Mouse (Mus musculus) embryonic facial prominence, embryonic 14.5 days (tissue): Measurements from ENCODE around the gene Draxin. TPM values are rescaled to one million over a fixed set of nuclear protein-coding genes. Genes with fewer than 3 reads are reported as not detected.

Experiments used
- ATAC-seq: fragments of 200-750 bp; cut with Nextera tagmentation; 2 replicates; pipeline ENCODE4 v1.8.0; 2017; ENCODE audit warnings: low read depth, moderate number of reproducible peaks, moderate TSS enrichment
- DNase-seq: peaks from one replicate; pipeline ENCODE4 v3.0.0-alpha.2; 2015; ENCODE audit warnings: low spot score
- H3K27ac ChIP-seq: fragments of 300-500 bp; sonication (generic); replicated peaks from 2 replicates; pipeline ENCODE4 v1.5.1; 2014; ENCODE audit warnings: low read depth, mild to moderate bottlenecking, low read length, moderate library complexity
- H3K27me3 ChIP-seq: fragments of 300-500 bp; sonication (generic); replicated peaks from 2 replicates; pipeline ENCODE4 v1.6.1; 2014; ENCODE audit warnings: low read length; ENCODE audit not compliant: control insufficient read depth, insufficient read depth
- H3K36me3 ChIP-seq: fragments of 300-500 bp; sonication (generic); 2 replicates; pipeline ENCODE4 v1.6.1; 2014; ENCODE audit warnings: low read length, mixed read lengths; ENCODE audit not compliant: control insufficient read depth, insufficient read depth
- H3K4me1 ChIP-seq: fragments of 300-500 bp; sonication (generic); 2 replicates; pipeline ENCODE4 v1.6.1; 2014; ENCODE audit warnings: antibody characterized with exemption, low read length; ENCODE audit not compliant: control insufficient read depth, insufficient read depth
- H3K4me2 ChIP-seq: fragments of 300-500 bp; sonication (generic); 2 replicates; pipeline ENCODE4 v1.6.1; 2014; ENCODE audit warnings: low read depth, mild to moderate bottlenecking, low read length, moderate library complexity, mixed read lengths
- H3K4me3 ChIP-seq: fragments of 300-500 bp; sonication (generic); 2 replicates; pipeline ENCODE4 v1.5.1; 2014; ENCODE audit warnings: low read depth, mild to moderate bottlenecking, low read length
- H3K9ac ChIP-seq: fragments of 300-500 bp; sonication (generic); 2 replicates; pipeline ENCODE4 v1.6.1; 2014; ENCODE audit warnings: low read depth, mild to moderate bottlenecking, low read length, moderate library complexity, mixed read lengths
- H3K9me3 ChIP-seq: fragments of 300-500 bp; sonication (generic); 2 replicates; pipeline ENCODE4 v1.6.1; 2016; ENCODE audit warnings: low read length; ENCODE audit not compliant: control insufficient read depth
- WGBS: fragments of 180-500 bp; shearing (Covaris S2); extraction: QIAGEN DNeasy Blood & Tissue Kit; methylation state at CpG from one replicate; pipeline ENCODE4 v1.1.7; 2014; 5-methylcytosine and 5-hydroxymethylcytosine counted together
- polyA plus RNA-seq: library from polyadenylated mRNA; unstranded; fragments of >200 nt; fragmentation: Nextera tagmentation; extraction: Ambion mirVana; gene quantifications from 2 replicates; pipeline ENCODE4 v1.2.1, GENCODE M21; 2014

Draxin gene
- polyA plus RNA-seq, 1 experiment from 2014 or later: 0.56 TPM

DNA sequence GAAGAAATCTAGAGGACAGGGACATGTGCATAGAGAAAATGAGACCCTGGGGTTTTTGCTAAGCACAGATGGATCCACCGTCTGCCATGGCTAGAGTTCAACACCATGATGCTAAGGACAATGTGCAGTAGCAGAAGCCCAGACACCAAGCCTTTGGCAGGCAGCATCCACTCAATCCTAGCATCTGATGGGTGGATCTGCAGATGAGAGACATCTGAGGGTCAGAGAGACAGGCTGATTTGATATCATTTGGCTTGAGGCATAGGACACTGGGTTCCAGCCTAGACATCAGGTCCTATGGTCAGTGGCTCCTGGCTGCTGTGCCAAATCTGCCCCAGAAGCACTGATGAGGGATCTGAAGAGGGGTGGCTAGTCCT lies 49.9 kb downstream of the Draxin start:
- peaks cover 13% of the 10 kb centered on the region; the same call in 1 of the 2 replicates for H3K4me1 ChIP-seq
- H3K27ac ChIP-seq: no peak overlapping the region
- ATAC-seq: no peak
- H3K36me3 ChIP-seq: peaks cover 5% of the 10 kb centered on the region; the same call in 1 of the 2 replicates
- DNase-seq: no peak
- H3K9me3 ChIP-seq: no peaks in the 10 kb centered on the region
- H3K27me3 ChIP-seq: no peaks in the 10 kb centered on the region
- H3K4me2 ChIP-seq: no peak overlapping the region
- no peak overlapping the region for H3K9ac ChIP-seq
- no peak overlapping the region for H3K4me3 ChIP-seq
- WGBS: 82% methylated on average over 1 of the region's 1 CpGs

- Histone ChIP-seq H3K27me3 (no peaks in the 10 kb centered on the region), H3K4me3 (no peak overlapping the region), H3K4me1 (peaks cover 9% of the 10 kb centered on the region; the same call in 1 of the 2 replicates), H3K9me3 (no peaks in the 10 kb centered on the region), H3K27ac (no peak overlapping the region), H3K9ac (no peak overlapping the region), H3K36me3 (peaks cover 5% of the 10 kb centered on the region; the same call in 1 of the 2 replicates), H3K4me2 (no peak overlapping the region)
- DNase-seq (no peak), ATAC-seq (no peak)
- WGBS: 87% methylated on average over 8 of the region's 8 CpGs
These were observed 50.4 kb downstream of the Draxin start for GRCm38 (mm10) chr4:148079944-148080596.

GRCm38 (mm10) chr4:148079212-148079611 lies 51.3 kb downstream of the Draxin start:
- H3K27me3 ChIP-seq: no peaks in the 10 kb centered on the region
- peaks cover 8% of the 10 kb centered on the region; the same call in 1 of the 2 replicates for H3K4me1 ChIP-seq
- H3K4me3 ChIP-seq: no peak overlapping the region
- no peaks in the 10 kb centered on the region for H3K9me3 ChIP-seq
- H3K9ac ChIP-seq: no peak overlapping the region
- DNase-seq: no peak
- 56% methylated on average over 6 of the region's 6 CpGs for WGBS
- ATAC-seq: no peak
- H3K4me2 ChIP-seq: no peak overlapping the region
- no peak overlapping the region for H3K27ac ChIP-seq
- H3K36me3 ChIP-seq: peaks cover 5% of the 10 kb centered on the region; the same call in 1 of the 2 replicates

GRCm38 (mm10) chr4:148075881-148076280 lies 54.6 kb downstream of the Draxin start:
- WGBS: 89% methylated on average over 6 of the region's 6 CpGs

DNA sequence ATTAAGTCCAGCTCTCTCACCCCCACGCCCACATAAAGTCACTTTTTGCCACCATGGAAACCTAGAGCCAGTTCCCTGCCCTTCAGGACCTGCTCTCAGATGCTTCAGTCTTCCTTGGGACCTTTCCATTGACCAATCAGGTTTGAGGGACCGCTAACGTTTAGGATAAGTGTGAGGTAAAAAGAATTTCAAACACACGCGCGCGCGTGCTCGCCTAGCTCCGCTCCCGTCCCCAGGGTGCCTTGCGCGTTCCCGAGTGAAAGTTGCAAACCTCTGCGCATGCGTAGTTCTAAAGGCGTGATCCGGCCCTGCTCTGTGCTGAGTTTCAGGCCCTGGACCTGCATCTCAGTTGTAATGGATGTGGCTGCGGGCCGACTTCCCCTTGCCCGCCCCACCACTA lies 55.2 kb downstream of the Draxin start:
- Histone ChIP-seq H3K4me1 (no peaks in the 10 kb centered on the region), H3K9ac (peak overlapping the region; percentile 51), H3K27me3 (no peaks in the 10 kb centered on the region), H3K4me3 (peak overlapping the region; percentile 32), H3K9me3 (no peaks in the 10 kb centered on the region), H3K27ac (no peak overlapping the region), H3K36me3 (no peaks in the 10 kb centered on the region; the same call in 1 of the 2 replicates), H3K4me2 (peak overlapping the region; percentile 59)
- DNase-seq (peak; percentile 79), ATAC-seq (no peak)
- 53% methylated on average over 20 of the region's 21 CpGs for WGBS

More at GRCm38 (mm10) chr4:148075881-148076280, 54.6 kb downstream of the Draxin start:
- Histone ChIP-seq H3K9me3 (no peaks in the 10 kb centered on the region), H3K27me3 (no peaks in the 10 kb centered on the region), H3K4me3 (no peak overlapping the region), H3K4me1 (no peaks in the 10 kb centered on the region), H3K27ac (no peak overlapping the region), H3K9ac (no peak overlapping the region), H3K36me3 (no peaks in the 10 kb centered on the region; the same call in 1 of the 2 replicates), H3K4me2 (no peak overlapping the region)
- DNase-seq (no peak), ATAC-seq (no peak)

DNA sequence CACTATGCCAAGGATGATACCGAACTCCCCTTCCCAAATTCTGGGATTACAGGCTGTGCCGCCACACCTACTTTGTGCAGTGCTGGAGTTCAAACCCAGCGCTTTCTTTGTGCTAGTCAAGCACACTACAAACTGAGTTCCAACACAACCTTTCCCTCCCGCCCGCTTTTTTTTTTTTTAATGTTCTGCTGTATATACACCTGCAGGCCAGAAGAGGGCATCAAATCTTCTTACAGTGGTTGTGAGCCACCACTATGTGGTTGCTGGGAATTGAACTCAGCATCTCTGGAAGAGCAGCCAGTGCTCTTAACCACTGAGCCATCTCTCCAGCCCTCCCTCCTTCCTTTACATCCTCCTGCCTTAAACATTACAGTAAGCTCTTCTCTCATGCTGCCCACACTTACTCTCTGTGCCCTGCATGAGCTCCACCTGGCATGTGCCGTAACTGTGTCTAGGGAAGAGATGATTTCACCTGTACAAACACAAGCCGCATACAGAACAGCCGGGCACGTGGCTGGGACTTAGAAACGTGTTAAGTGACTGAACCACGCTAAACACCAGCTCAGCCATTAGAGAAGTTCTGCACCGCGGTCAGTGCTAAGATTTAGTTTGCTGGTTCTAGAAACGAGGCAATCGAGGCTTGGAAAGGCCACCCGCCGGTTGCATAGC lies 55.8 kb downstream of the Draxin start:
- no peaks in the 10 kb centered on the region for H3K27me3 ChIP-seq
- H3K36me3 ChIP-seq: no peaks in the 10 kb centered on the region; the same call in 1 of the 2 replicates
- peak overlapping the region; percentile 32 for H3K4me3 ChIP-seq
- 49% methylated on average over 17 of the region's 17 CpGs for WGBS
- peak overlapping the region; percentile 51 for H3K9ac ChIP-seq
- ATAC-seq: no peak
- DNase-seq: peak; percentile 39
- no peak overlapping the region for H3K27ac ChIP-seq
- H3K4me2 ChIP-seq: peak overlapping the region; percentile 59
- no peaks in the 10 kb centered on the region for H3K9me3 ChIP-seq
- no peaks in the 10 kb centered on the region for H3K4me1 ChIP-seq

GRCm38 (mm10) chr4:148071508-148071907 lies 59.0 kb downstream of the Draxin start:
- Histone ChIP-seq H3K9me3 (no peaks in the 10 kb centered on the region), H3K4me1 (no peaks in the 10 kb centered on the region), H3K4me3 (no peak overlapping the region), H3K27ac (no peak overlapping the region), H3K4me2 (no peak overlapping the region), H3K36me3 (no peaks in the 10 kb centered on the region), H3K27me3 (no peaks in the 10 kb centered on the region), H3K9ac (no peak overlapping the region)
- peak; percentile 41 for DNase-seq
- 0 out of 2 replicates have a peak, but pooled peaks have one; percentile 27 for ATAC-seq
- WGBS: 41% methylated on average over 4 of the region's 5 CpGs

DNA sequence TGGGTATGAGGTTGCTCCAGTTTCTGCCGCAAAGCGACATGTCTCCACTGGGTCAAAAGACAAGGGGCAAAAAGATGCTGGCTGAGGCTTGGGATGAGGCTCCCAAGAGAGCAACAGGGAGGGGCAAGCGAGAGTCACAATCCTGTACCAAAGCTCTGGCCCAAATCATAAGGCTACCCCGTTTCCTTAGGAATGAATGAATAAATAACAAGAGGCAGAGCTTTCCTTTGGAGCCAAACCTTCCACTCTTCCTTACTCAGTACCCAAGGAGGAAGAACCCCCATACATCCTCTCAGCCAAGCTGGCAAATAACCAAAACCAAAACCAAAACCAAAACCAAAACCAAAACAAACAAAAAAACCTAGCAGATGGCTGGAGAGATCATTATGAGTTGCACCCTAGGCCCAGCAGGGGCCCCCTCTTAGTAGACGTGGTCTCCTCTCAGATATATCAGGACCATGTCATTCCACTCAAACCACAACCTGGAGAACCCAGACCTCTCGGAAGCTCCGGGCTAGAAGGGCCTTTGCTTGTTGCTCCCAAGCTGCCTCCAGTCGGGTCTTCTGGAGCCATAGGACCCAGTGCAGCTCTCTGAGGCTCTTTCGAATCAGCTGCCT lies 60.8 kb downstream of the Draxin start:
- WGBS: 80% methylated on average over 9 of the region's 9 CpGs
- no peak for ATAC-seq

More for the DNA sequence above, 60.8 kb downstream of the Draxin start:
- no peak overlapping the region for H3K4me3 ChIP-seq
- H3K4me1 ChIP-seq: no peaks in the 10 kb centered on the region
- no peaks in the 10 kb centered on the region for H3K9me3 ChIP-seq
- H3K4me2 ChIP-seq: no peak overlapping the region
- no peaks in the 10 kb centered on the region for H3K36me3 ChIP-seq
- no peak for DNase-seq
- H3K27ac ChIP-seq: no peak overlapping the region
- no peaks in the 10 kb centered on the region for H3K27me3 ChIP-seq
- no peak overlapping the region for H3K9ac ChIP-seq
